Mouse (Mus musculus): ENCODE data around the gene Tnni2. TPM values are rescaled to one million over a fixed set of nuclear protein-coding genes. Genes with fewer than 3 reads are reported as not detected.
A peak's percentile ranks its signal among the peaks of the same experiment; 100 is the strongest.

Gene Tnni2
- polyA plus RNA-seq, 1 experiment from 2014 or later: 0.51 TPM

DNA sequence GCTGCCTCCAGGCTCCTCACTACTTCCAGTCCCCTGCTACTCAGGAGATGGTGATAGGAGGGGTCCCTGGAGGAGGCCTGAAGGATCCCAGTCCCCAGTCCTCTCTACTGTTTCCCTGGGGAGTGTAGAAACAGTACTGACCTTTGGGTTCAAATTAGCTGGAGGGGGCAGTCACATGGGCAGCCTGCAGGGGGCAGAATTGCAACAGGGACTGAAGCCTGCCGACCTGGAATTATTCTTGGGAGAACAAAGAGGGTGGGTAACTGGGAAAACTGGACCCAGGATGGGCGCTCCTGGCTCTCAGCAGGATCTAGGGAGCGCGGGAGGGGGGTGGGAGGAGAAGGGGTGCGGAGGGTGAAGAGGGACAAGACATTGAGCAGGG lies 39.6 kb downstream of the Tnni2 start:
- Histone ChIP-seq H3K36me3 (ENCODE audit: control insufficient read depth, insufficient read depth, low read length) (no peaks in the 10 kb centered on the region), H3K27me3 (ENCODE audit: control insufficient read depth, insufficient read depth, low read depth, low read length) (no peaks in the 10 kb centered on the region), H3K9me3 (replicated peaks; ENCODE audit: control insufficient read depth, low read length, poor library complexity, severe bottlenecking) (no peaks in the 10 kb centered on the region), H3K4me2 (ENCODE audit: low read length) (peak overlapping the region; percentile 67), H3K9ac (ENCODE audit: low read depth, low read length) (peak overlapping the region; percentile 73; the same call in 1 of the 2 replicates), H3K4me3 (ENCODE audit: low read depth, low read length) (no peak overlapping the region), H3K27ac (ENCODE audit: low read length) (no peak overlapping the region), H3K4me1 (ENCODE audit: control insufficient read depth, insufficient read depth, low read length) (peaks cover 14% of the 10 kb centered on the region)
- ATAC-seq: no peak
- 10% methylated on average over 5 of the region's 5 CpGs for WGBS

DNA sequence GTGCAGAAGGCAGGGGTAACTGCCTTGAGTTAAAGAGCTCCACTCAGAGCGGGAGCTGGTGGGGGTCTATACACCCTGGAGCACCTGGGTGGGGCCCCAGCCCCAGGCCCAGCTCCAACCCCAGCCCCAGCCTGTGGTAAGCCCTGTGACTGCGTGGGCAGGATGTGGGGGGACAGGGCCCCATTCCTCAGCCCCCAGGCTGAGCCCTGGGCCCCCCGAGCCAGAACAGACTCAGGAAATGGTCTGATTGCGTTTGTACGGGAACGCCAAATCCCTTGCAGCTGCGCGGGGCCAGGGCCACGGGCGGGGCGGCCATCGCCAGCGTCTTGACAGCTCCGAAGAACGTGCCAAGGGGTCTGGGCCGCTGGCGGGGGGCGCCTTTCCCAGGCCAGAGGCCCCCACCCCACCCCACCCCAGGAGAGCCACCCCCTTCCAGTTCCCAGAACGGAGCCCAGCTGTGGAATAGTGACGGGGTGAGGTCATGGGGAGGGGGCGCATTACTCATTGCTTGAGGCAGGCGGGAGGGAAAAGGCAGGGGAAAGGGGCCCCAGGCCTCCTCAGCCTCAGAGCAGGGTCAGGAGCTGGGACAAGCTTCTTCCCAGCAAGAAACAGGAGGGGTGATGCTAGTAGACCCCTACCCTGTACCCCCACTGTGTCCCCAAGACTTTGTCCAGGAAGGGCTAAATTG lies 40.1 kb downstream of the Tnni2 start:
- Histone ChIP-seq H3K36me3 (ENCODE audit: control insufficient read depth, insufficient read depth, low read length) (no peaks in the 10 kb centered on the region), H3K4me1 (ENCODE audit: control insufficient read depth, insufficient read depth, low read length) (peaks cover 14% of the 10 kb centered on the region), H3K4me3 (ENCODE audit: low read depth, low read length) (peak overlapping the region; percentile 30), H3K4me2 (ENCODE audit: low read length) (peak overlapping the region; percentile 67), H3K27me3 (ENCODE audit: control insufficient read depth, insufficient read depth, low read depth, low read length) (no peaks in the 10 kb centered on the region), H3K9me3 (replicated peaks; ENCODE audit: control insufficient read depth, low read length, poor library complexity, severe bottlenecking) (no peaks in the 10 kb centered on the region), H3K27ac (ENCODE audit: low read length) (peak overlapping the region; percentile 58), H3K9ac (ENCODE audit: low read depth, low read length) (peak overlapping the region; percentile 73)
- under 1% methylated on average over 22 of the region's 22 CpGs for WGBS
- peak; percentile 61; the same call in 1 of the 2 replicates for ATAC-seq

DNA sequence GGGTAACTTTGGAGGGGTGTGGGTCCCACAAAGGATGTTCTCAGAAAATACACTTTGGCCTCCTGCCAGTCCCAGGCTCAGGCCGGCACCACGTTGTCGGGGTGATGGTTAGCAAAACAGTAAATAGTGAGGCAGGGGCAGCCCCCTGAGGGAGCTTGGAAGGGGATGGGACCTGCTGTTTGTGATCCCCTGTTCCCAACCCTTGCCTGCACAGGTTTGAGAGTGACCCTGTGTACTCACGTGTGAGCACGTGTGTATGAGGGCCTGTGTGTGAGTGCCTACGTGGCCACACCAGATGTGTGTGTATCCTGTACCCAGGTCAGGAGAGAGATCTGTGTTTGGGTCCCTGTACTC lies 40.6 kb downstream of the Tnni2 start:
- Histone ChIP-seq H3K36me3 (ENCODE audit: control insufficient read depth, insufficient read depth, low read length) (no peaks in the 10 kb centered on the region), H3K4me3 (ENCODE audit: low read depth, low read length) (no peak overlapping the region)
- WGBS: 22% methylated on average over 6 of the region's 6 CpGs

GRCm38 (mm10) chr7:142483136-142483535 lies 41.5 kb downstream of the Tnni2 start:
- Histone ChIP-seq H3K27me3 (ENCODE audit: control insufficient read depth, insufficient read depth, low read depth, low read length) (no peaks in the 10 kb centered on the region), H3K9me3 (replicated peaks; ENCODE audit: control insufficient read depth, low read length, poor library complexity, severe bottlenecking) (no peaks in the 10 kb centered on the region), H3K9ac (ENCODE audit: low read depth, low read length) (no peak overlapping the region), H3K27ac (ENCODE audit: low read length) (peak overlapping the region; percentile 19; the same call in 1 of the 2 replicates), H3K4me3 (ENCODE audit: low read depth, low read length) (no peak overlapping the region), H3K4me1 (ENCODE audit: control insufficient read depth, insufficient read depth, low read length) (peaks cover 17% of the 10 kb centered on the region), H3K36me3 (ENCODE audit: control insufficient read depth, insufficient read depth, low read length) (no peaks in the 10 kb centered on the region), H3K4me2 (ENCODE audit: low read length) (no peak overlapping the region)
- no peak for ATAC-seq
- 51% methylated on average over 11 of the region's 11 CpGs for WGBS

More for the DNA sequence above, 40.6 kb downstream of the Tnni2 start:
- Histone ChIP-seq H3K4me2 (ENCODE audit: low read length) (peak overlapping the region; percentile 67; the same call in 1 of the 2 replicates), H3K9ac (ENCODE audit: low read depth, low read length) (0 out of 2 replicates have a peak overlapping the region, but pooled peaks have one; percentile 73), H3K27ac (ENCODE audit: low read length) (peak overlapping the region; percentile 15), H3K4me1 (ENCODE audit: control insufficient read depth, insufficient read depth, low read length) (peaks cover 14% of the 10 kb centered on the region), H3K27me3 (ENCODE audit: control insufficient read depth, insufficient read depth, low read depth, low read length) (no peaks in the 10 kb centered on the region), H3K9me3 (replicated peaks; ENCODE audit: control insufficient read depth, low read length, poor library complexity, severe bottlenecking) (no peaks in the 10 kb centered on the region)
- ATAC-seq: peak; percentile 61

DNA sequence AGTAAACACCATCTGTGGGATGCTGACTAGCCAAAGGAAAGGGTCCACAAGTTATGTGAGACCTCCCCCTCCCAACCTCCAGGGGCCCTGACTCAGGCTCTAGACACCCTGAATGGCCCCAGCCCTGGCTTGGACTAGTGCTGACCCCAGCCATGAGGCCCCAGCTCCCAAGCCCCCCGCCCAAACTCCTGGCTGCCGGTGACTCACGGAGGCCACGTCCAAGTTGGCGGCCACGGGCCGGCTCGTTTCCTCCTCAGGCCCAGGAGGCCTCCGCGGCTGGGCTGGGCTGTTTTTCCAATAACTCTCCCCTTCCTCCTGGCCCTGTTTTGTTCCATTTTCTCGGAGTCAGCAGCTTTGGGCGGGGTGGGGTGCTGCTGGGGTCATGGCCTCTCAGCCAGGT lies 43.2 kb downstream of the Tnni2 start:
- no peak for ATAC-seq

DNA sequence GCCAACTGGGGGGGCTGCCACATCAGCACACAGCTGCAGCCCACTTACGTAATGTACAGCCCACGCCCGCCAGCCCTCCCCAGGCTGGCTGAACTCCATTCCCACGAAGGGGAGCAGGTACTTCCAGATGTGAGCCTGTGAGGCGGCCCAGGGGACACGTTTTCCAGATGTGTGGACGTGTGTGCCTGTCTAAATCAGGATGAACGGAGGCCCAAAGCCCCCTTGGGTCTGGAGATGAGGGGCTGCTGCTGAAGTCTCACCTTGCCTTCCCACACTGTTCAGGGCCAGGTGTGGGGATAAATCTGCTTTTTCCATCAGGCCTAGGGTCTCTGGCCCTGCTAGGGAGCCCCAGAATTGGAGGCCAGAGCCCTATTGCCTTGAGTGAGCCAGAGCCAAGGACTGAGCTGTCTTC lies 45.1 kb downstream of the Tnni2 start:
- 78% methylated on average over 8 of the region's 8 CpGs for WGBS
- H3K27ac ChIP-seq (ENCODE audit: low read length): no peak overlapping the region
- no peak overlapping the region for H3K9ac ChIP-seq (ENCODE audit: low read depth, low read length)
- peaks cover 10% of the 10 kb centered on the region for H3K4me1 ChIP-seq (ENCODE audit: control insufficient read depth, insufficient read depth, low read length)
- H3K4me3 ChIP-seq (ENCODE audit: low read depth, low read length): no peak overlapping the region
- no peaks in the 10 kb centered on the region for H3K27me3 ChIP-seq (ENCODE audit: control insufficient read depth, insufficient read depth, low read depth, low read length)
- H3K9me3 ChIP-seq (replicated peaks; ENCODE audit: control insufficient read depth, low read length, poor library complexity, severe bottlenecking): no peaks in the 10 kb centered on the region
- no peak overlapping the region for H3K4me2 ChIP-seq (ENCODE audit: low read length)
- no peaks in the 10 kb centered on the region for H3K36me3 ChIP-seq (ENCODE audit: control insufficient read depth, insufficient read depth, low read length)
- no peak for ATAC-seq

More for the DNA sequence above, 43.2 kb downstream of the Tnni2 start:
- no peaks in the 10 kb centered on the region for H3K27me3 ChIP-seq (ENCODE audit: control insufficient read depth, insufficient read depth, low read depth, low read length)
- H3K4me2 ChIP-seq (ENCODE audit: low read length): no peak overlapping the region
- H3K4me1 ChIP-seq (ENCODE audit: control insufficient read depth, insufficient read depth, low read length): peaks cover 17% of the 10 kb centered on the region
- WGBS: 78% methylated on average over 12 of the region's 12 CpGs
- no peaks in the 10 kb centered on the region for H3K36me3 ChIP-seq (ENCODE audit: control insufficient read depth, insufficient read depth, low read length)
- H3K4me3 ChIP-seq (ENCODE audit: low read depth, low read length): no peak overlapping the region
- no peaks in the 10 kb centered on the region for H3K9me3 ChIP-seq (replicated peaks; ENCODE audit: control insufficient read depth, low read length, poor library complexity, severe bottlenecking)
- no peak overlapping the region for H3K9ac ChIP-seq (ENCODE audit: low read depth, low read length)
- H3K27ac ChIP-seq (ENCODE audit: low read length): no peak overlapping the region

DNA sequence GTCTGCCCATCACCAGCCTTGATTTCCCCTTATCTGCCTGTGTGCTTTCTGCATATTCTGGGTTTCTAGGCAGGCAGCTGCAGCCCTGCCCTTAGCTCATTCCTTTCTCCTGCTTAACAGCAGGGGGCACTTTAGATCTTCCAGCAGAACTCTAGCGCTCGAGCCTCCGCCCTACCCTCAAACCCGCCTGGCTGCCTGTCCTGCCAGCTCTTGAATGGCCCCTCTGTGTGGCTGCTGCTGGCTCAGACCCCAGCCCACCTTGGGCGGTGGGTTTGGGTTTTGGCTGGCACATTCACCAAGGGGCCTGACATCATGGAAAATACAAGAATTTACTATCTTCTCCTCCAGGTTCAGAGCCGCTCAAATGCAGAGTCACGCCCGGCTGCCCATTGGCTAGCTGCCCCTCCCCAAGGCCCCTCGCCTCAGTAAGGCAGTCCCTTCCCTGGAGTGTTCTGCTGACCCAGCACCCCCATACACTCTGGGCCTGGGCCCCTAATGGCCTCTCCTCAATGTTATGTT lies 45.8 kb downstream of the Tnni2 start:
- Histone ChIP-seq H3K4me2 (ENCODE audit: low read length) (no peak overlapping the region), H3K4me1 (ENCODE audit: control insufficient read depth, insufficient read depth, low read length) (peaks cover 3% of the 10 kb centered on the region; the same call in 1 of the 2 replicates), H3K27ac (ENCODE audit: low read length) (no peak overlapping the region), H3K27me3 (ENCODE audit: control insufficient read depth, insufficient read depth, low read depth, low read length) (no peaks in the 10 kb centered on the region), H3K36me3 (ENCODE audit: control insufficient read depth, insufficient read depth, low read length) (no peaks in the 10 kb centered on the region), H3K4me3 (ENCODE audit: low read depth, low read length) (no peak overlapping the region), H3K9me3 (replicated peaks; ENCODE audit: control insufficient read depth, low read length, poor library complexity, severe bottlenecking) (no peaks in the 10 kb centered on the region), H3K9ac (ENCODE audit: low read depth, low read length) (peak overlapping the region; percentile 28; the same call in 1 of the 2 replicates)
- peak; percentile 85 for ATAC-seq
- 13% methylated on average over 9 of the region's 9 CpGs for WGBS

GRCm38 (mm10) chr7:142488053-142488452 lies 46.4 kb downstream of the Tnni2 start:
- no peak for ATAC-seq

DNA sequence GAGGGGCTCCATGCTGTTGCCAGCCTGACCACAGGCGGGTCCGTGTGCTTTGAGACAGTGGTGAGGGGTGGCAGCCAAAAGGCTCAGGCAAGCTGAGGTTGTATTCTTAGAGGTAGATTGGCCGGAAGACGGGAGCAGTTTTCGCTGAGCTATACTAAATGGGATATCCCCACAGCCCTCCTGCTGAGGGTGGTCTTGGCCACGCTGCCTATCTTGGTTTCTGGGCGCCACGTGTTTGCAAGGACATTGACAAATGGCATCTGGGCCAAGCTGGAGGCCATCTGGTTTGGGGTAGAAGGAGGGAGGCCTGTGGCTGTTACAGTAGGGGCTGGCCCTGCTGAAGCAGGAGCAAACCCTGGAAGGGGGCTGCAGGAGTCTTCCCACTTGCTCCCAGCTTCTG lies 51.9 kb downstream of the Tnni2 start:
- Histone ChIP-seq H3K9me3 (replicated peaks; ENCODE audit: control insufficient read depth, low read length, poor library complexity, severe bottlenecking) (no peaks in the 10 kb centered on the region), H3K4me2 (ENCODE audit: low read length) (no peak overlapping the region), H3K4me3 (ENCODE audit: low read depth, low read length) (no peak overlapping the region), H3K9ac (ENCODE audit: low read depth, low read length) (no peak overlapping the region), H3K36me3 (ENCODE audit: control insufficient read depth, insufficient read depth, low read length) (no peaks in the 10 kb centered on the region), H3K27ac (ENCODE audit: low read length) (no peak overlapping the region), H3K27me3 (ENCODE audit: control insufficient read depth, insufficient read depth, low read depth, low read length) (no peaks in the 10 kb centered on the region), H3K4me1 (ENCODE audit: control insufficient read depth, insufficient read depth, low read length) (no peaks in the 10 kb centered on the region)
- ATAC-seq: no peak
- 94% methylated on average over 8 of the region's 8 CpGs for whole genome bisulfite sequencing

More at GRCm38 (mm10) chr7:142488053-142488452, 46.4 kb downstream of the Tnni2 start:
- H3K27me3 ChIP-seq (ENCODE audit: control insufficient read depth, insufficient read depth, low read depth, low read length): no peaks in the 10 kb centered on the region
- no peak overlapping the region for H3K4me3 ChIP-seq (ENCODE audit: low read depth, low read length)
- 88% methylated on average over 3 of the region's 3 CpGs for WGBS
- H3K4me1 ChIP-seq (ENCODE audit: control insufficient read depth, insufficient read depth, low read length): peaks cover 3% of the 10 kb centered on the region; the same call in 1 of the 2 replicates
- H3K9ac ChIP-seq (ENCODE audit: low read depth, low read length): no peak overlapping the region
- no peaks in the 10 kb centered on the region for H3K36me3 ChIP-seq (ENCODE audit: control insufficient read depth, insufficient read depth, low read length)
- no peak overlapping the region for H3K27ac ChIP-seq (ENCODE audit: low read length)
- H3K4me2 ChIP-seq (ENCODE audit: low read length): no peak overlapping the region
- H3K9me3 ChIP-seq (replicated peaks; ENCODE audit: control insufficient read depth, low read length, poor library complexity, severe bottlenecking): no peaks in the 10 kb centered on the region

Data from midbrain, embryonic 16.5 days (tissue).